Mouse (Mus musculus): ENCODE data around the gene Ttc17.

Gene Ttc17

DNA sequence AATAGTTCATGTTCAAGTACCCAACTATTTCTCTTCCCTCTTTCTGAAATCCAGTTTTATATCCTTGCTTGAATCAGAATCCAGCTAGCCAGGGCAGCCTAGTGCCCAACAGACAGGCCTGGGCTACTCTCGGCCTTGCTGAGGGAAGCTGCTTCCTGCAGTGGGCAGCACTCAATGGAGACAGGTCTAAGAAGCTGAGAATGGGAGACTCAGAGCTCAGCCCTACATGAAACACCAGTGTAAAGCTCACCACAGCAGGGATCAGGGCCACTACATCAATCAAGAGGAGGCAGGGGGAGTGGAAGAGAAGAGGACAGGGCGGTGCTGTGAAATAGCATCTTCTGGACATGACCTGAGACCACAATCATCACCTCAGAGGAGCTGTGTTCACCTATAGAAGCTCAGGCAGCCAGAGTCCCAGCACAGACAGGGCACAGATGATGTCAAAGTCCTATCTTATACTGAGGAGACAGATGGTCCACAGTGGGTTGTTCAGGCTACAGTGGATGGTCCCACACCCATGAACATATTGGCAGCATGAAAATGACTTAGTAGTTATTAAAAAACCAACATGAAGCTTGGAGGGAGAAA, 25.3 kb downstream of the Ttc17 start:
- no peak for DNase-seq (ENCODE audit: low spot score in 2 of 2)

DNA sequence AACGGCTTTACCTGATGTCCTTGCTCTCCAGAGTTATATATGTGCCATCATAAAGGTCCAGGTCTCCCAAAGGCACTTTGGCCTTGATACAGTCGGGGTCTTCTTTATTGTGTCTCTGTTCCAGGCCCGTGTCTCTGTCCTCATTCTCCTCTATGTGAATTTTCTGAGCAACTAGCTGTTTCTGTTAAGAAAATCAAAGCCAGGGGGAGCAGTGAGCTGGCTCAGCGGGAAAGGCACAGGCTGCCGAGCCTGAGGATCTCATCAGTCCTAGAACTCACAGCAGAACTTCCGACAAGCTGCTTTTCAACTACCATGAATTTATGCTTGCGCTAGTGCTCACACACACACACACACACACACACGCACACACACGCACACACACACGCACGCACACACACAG, 27.8 kb downstream of the Ttc17 start:
- DNase-seq (ENCODE audit: low spot score in 2 of 2): no peak

DNA sequence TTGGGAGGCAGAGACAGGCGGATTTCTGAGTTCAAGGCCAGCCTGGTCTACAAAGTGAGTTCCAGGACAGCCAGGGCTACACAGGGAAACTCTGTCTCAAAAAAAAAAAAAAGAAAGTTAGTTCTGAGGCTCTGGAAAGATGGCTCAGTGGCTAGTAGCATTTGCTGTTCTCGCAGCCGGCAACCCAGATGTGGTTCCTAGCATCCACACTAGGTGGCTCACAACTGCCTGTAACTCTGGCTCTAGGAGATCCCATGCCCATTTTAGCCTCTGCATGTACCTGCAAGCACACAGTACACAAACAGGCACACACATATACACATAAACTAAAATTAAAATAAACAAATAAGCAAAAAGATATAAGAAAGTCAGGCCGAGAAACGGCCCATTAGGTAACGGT, 35.4 kb downstream of the Ttc17 start:
- DNase-seq (ENCODE audit: low spot score in 2 of 2): peak in 1 of 2 experiments; percentile 40

DNA sequence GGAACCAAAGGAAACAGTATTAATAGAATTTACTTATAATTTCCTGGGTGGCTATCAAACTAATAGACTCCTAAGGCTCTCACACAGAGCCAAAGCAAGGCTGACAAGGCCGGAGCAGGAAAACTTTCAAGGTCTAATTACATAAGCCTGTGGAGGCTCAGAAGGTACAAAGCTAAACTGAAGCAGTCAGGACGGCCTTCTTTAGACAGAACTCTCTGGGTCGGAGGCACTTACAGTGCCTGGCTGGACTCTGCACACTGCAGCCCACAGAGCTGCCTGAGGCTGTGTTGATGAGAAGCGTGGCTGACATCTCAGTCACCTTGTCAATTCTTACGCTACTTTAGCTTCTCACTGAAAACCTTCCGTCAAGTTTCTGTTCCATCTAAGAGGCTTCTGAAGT, 42.7 kb downstream of the Ttc17 start:
- DNase-seq (ENCODE audit: low spot score in 2 of 2): no peak

DNA sequence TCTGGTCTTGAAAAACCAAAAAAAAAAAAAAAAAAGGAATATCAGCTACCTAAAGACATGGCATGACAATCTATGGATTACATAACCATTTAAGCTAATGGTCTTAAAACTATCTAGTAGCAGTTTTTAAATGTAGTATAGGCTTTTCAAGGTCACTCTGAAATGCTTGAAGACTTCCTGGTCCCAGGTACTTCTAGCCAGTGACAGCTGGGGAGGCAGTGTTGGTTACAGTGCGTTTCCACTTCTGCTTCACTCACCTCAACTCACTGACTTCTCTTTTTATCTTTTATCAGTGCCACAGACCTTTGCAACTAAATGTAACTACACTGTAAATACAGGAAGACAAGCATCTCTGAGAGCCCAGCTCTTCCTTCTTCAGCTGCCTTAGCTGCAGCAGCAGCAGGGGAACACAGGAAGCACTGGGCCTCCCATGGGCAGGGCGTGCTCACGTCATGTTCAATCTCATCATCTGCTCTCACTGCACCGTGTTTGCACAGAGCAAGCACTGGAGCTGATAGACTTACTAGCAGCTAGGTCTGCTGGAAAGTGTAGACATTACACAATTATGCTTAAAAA, 46.0 kb downstream of the Ttc17 start:
- DNase-seq (ENCODE audit: low spot score in 2 of 2): no peak

DNA sequence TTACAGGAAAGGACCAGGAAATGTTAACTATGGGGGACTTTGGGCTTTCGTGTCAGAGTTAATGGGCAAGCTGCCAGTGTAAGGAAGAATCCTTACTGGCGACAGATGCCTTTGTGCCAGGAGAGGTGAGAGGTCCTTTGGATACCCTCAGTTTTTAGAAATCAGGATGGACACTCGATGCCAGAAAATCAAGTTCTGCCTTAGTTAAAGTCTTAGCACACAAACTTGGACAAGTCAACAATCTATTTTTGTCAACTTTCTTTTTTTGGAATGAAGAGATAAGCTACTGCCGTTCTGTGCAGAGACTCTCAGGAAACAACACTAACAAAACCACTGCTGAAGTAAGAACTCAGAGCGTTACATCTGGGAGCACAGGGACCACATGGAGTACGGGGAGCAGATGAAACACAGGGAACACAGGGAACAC, 58.3 kb downstream of the Ttc17 start:
- no peak for DNase-seq (ENCODE audit: low spot score in 2 of 2)

DNA sequence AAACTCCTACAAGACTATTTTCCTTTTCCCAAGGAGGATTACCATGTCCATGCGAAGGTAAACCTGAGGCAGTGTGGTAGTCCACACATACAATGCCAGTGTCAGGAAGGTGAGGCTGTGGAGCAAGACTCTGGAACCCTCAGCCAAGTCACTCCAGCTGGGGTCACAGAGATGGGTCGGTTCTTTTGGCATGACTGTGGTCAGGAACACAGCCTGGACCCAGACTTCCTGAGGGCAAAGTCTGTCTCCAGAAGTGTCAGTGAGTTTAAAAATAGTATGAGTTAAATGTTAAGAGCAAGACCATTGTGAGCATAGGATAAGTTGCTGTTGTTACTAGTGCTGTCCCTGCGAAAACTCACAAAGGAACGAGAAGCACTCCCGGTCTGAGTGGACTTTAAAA, 59.7 kb downstream of the Ttc17 start:
- no peak for DNase-seq (ENCODE audit: low spot score in 2 of 2)

DNA sequence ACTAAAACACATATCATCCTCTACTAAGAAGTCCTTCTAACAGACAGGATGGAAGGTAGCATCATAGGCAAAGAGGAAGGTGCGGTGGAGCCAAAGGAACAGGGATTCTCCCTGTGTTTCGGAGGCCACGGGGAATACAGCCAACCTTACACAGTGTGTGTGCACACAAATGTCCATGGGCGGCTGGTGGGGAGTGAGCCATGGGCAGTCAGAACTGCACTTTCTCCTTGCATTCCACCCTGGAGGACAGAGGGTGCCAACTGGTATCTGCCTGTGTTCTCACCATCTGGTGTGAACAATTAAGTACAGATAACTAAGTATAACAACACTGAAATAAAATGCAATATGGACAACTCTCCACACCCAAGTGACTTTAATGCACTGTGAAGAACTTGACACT, 61.9 kb downstream of the Ttc17 start:
- DNase-seq (ENCODE audit: low spot score in 2 of 2): no peak

DNA sequence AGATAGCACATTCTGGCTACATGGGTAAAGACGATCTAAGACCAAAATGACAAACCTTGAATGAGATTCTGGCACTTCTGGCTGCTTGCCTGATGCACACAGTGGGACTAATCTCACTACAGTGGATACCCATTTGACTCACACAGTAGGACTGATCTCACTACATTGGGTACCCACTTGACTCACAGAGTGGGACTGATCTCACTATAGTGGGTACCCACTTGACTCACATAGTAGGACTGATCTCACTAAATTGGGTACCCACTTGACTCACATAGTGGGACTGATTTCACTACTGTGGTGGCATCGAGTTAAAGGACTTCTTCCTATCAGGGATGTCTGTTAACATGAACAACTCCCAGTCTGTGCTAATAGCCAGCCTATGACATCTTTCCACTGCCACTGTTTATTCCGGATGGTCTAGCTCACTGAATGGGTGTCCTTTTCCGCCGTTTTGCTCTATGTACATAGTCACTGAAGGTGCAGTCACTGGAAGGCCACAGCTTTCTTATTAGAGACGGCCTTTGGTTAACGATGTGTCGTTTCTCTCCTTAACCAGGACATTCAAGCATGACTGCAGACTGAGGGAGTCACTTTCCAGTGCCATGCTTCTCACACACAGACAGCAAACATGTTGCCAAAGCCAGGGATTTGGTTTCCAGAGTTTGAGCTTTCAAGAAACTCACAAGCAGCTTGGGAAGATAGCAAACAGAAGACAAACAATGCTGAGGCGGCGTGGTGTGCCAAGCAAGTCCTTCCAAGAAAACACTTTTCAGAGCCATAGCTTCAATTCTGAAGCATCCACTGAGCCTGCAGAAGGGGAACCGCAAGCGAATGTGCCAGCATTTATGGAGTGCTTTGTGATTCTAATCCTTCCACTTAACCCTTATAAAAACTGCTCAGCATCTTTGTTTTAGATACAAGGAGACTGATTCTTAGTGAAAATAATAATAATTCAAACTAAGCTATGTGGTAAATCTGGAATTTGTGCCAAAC, 62.9 kb downstream of the Ttc17 start:
- peak in 1 of 2 experiments; percentile 32 for DNase-seq (ENCODE audit: low spot score in 2 of 2)

DNA sequence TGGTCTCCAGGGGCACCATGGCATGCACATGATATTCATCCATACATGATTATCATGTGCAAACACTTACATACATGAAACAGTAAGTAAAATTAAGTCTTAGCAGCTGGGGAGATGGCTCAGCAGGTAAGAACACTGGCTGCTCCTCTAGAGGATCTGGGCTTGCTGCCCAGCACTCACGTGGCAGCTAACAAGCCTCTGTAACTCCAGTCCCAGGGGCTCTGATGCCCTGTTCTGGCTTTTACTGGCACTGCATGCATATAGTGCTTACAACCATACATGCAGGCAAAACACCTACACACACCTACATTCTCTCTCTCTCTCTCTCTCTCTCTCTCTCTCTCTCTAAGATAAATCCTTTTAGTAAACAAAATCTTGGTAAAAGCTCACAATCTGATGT, 65.7 kb downstream of the Ttc17 start:
- DNase-seq (ENCODE audit: low spot score in 2 of 2): no peak

DNA sequence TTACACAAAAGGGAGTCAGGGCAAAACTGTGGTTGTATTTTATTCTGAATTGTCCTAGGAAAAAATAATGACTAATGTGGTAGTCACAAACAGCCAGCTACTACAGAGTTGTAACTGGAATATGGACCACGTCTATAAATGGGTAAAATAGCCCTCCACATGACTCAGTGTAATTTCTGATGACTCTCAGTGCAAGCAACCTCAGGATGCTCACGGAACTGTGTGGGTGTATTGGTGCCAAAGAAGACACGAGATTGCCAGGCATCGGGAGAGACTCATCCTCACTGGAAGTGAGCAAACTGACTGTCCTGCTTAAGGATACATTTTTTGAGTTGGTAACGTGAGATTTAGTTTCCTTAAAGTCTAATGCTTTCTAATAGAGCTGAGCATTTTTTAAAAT, 67.0 kb downstream of the Ttc17 start:
- no peak for DNase-seq (ENCODE audit: low spot score in 2 of 2)

DNA sequence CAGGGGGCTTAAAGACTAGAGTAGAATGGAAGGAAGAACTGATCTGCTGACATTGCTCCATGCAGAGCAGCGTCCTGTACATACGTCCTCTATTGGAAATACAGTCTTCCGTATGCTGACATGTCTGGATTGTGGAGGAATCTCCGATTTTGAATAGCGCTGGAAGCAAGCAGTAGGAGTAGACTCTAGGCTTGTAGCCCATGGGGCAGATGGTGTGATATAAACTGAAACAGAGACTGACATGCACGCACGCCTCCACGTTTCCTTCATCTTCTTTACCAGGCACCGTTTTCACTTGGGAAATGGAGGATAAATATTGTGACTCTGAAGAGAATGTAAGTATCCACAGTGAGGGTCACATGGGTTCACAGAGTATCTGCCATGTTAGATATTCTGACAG, 70.2 kb downstream of the Ttc17 start:
- DNase-seq (ENCODE audit: low spot score in 2 of 2): peak; percentile 79 to 89

DNA sequence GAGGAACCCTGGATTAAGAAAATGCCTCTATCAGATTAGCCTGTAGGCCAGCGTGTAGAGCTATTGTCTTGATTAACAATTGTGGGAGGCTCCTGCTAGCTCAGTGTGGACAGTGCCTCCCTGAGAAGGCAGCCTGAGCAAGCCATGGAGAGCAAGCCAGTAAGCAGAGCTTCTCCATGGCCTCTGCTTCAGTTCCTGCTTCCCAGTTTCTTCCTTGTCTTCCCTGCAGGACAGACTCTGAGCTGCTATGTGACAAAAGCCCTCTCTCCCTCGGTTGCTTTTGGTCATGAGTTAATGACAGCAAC, 71.8 kb downstream of the Ttc17 start:
- DNase-seq (ENCODE audit: low spot score in 2 of 2): no peak

DNA sequence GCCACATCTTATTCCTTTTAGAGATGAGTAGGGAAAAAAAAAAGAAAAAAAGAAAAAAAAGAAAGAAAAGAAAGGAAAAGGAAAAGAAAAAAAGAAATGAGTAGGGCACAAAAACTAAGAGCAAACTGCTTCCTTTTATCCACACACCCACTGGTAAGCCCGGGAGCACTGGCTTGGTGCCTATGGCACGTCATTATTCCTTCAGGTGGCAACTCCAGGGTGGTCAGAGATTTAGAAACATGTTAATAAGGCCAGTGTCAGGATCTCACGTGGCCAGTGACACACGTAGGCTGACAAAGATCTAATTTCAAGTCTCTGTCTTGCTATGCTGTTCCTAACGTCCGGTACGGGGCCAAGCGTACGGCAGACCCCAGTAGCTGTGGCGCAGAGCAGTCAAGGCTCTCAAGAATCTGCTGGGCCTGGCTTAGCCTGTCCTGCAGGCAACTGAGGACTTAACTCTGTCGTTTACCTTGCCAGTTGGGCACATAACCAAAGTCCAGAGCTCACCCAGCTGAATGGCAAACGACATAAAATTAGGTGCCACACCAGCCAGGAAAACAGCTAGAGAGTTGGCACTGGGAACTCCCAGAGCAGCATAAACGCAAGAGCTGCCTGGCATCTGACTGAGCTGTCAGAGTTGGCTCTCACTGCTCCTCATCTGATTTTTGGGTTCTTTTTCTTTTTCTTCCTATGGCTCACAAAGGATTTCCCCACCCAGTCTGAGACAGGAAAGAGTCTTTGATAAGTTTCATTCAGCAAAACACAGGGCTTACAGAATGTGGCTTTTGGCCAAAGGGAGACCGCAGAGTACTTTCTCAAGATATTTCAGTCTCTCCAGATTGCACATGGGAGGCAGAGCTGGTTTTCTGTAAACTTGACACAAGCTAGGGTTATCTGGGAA, 72.4 kb downstream of the Ttc17 start:
- peak in 1 of 2 experiments; percentile 35 for DNase-seq (ENCODE audit: low spot score in 2 of 2)

DNA sequence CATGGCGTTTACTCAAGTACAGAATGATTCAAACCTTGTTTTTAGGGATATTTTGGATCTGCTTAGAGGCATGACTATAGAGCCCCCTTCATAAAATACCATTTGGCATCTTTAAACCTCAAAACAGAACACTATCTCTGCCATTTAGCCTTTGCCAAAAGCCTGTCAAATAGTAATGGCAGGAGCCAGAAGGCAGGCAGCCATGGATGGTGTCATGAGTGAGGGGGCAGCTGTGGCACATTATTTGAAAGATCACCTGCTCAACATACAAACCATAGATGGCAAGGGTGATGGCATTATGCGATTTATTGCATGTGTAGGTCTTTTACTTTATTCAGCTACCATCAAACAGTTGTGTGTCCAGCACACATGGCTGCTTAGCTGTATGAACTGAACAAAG, 73.4 kb downstream of the Ttc17 start:
- DNase-seq (ENCODE audit: low spot score in 2 of 2): no peak

DNA sequence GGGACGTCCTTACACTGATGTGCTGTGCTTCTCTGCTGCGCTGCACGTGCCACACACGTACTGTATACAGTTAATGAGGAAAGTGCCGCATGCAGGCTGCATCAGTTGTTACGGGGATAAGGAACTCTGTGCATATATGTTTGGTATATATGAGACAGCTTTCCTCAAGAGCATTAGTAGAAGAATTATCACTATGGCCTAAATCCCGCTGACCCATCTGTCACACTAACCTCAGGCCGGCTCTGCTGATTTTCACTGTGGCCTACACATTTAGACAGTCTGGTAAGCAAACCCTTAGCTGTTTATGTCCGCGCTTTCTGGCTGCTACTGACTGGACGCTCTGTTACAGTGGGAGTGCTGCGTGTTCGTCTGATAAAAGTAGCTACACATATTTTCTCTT, 77.2 kb downstream of the Ttc17 start:
- no peak for DNase-seq (ENCODE audit: low spot score in 2 of 2)

DNA sequence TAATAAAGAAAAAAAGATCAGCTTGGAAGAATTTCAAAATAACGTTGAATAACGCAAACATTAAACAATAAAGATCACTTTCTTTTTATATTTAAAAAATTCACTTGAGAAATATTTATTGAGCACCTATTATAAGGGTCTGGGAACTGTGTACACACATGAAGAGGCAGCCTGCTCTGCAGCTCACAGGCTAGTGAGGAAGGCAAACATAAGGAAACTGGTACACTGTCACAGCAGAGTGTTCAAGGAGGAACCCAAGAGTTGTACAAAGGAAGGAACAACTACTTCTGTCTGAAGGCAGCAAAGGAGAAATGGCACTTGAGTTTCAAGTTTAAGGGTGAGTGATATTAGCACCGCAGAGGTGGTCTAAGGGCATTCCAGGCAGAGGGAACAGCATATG, 78.7 kb downstream of the Ttc17 start:
- no peak for DNase-seq (ENCODE audit: low spot score in 2 of 2)

DNA sequence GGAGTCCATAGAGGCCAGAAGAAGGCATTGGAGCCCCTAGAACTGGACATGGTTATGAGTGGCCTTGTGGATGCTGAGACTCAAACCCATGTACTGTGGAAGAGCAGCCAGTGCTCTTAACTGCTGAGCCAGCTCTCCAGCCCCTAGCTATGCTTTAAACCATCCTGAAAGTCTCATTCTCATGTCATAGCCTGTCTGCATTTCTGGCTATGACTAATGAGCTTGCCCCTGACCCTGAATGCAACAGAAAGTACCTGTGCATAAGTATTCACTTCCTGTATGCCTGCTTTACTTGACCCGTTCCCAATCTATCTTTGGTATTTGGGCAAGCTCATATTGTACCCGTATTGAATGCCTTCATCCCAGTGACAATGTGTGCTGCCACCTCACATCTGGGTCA, 86.7 kb downstream of the Ttc17 start:
- no peak for DNase-seq (ENCODE audit: low spot score in 2 of 2)

DNA sequence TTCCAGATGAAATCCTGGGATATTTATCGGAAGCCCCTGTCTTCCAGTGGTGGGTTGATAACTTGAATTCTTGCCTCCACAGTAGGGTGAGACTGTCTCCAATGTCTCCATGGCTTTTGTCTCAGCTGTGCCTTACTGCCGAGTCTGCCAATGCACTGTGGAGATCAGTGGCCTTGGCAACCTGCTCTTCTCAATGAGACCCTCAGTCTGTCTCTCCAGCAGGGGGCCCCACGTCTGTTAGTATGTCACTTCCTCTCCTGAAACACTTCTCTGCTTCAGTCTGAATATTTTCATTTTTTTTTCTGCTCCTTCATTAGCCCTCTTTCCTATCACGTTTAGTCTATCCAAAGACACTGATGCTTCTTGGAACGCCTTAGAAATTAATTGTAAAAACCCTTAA, 90.0 kb downstream of the Ttc17 start:
- no peak for DNase-seq (ENCODE audit: low spot score in 2 of 2)

DNA sequence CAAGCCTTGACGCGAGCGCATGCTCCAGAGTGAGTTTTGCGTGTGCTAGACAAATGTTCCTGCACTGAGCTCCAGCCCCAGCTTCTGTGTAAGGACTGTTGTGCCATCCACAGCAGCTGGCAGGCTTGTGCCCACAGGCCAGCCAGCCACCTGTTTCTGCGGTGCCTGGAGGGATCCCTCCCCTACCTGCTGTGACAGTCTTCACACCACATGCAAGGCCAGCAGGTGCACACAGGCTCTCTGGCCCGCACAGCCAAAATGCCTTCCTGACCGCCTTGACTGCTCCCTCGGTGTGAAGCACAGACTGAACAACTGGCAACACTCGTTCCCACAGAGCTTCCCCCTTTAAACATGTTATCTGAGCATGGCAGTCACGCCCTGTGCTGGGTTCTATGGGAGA, 102.5 kb downstream of the Ttc17 start:
- DNase-seq (ENCODE audit: low spot score in 2 of 2): no peak

DNA sequence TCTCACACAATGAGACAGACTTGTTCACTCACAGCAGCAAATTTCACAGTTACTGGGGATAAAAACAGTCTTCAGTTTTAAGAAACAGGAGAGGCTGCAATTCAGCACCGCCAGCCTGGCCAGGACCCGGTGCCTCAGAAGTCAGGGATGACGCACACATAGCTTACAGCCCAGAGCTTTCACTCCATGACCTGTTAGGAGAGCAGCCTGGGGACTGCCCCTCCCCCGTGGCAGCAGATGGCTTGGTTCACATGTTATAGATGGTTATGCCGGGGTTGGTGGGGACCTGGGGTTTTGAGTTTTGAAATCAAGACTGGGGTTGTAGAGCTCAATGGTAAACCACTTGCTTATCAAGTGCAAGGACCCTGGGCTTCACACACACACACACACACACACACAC, 104.1 kb downstream of the Ttc17 start:
- DNase-seq (ENCODE audit: low spot score in 2 of 2): no peak

DNA sequence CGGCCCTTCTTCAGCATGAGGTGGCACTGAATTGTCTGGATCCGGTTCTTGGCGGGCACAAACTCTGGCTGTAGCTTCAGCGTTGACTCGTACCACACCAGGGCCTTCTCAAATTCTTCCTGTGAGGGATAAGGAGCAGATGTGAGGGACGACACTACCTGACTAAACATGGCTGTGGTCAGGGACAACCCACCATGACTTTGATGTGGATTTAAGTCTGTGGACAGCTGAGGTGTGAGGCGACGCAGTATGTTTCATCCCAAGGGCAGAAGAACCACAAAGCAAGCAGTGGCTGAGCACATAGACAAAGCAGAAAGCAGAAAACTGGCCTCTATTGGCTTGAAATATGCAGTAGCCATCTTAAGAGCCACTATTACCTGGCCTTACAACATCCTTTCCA, 104.7 kb downstream of the Ttc17 start:
- DNase-seq (ENCODE audit: low spot score in 2 of 2): no peak
